Mouse (Mus musculus) brain, embryonic 14.5 days (tissue): Measurements from ENCODE around the gene Cd164.

Experiments
- CTCF ChIP-seq: fragments of 200-500 bp; IDR thresholded peaks from 2 replicates; pipeline ENCODE4 v1.5.1; 2012; ENCODE audit warnings: inconsistent platforms, mild to moderate bottlenecking, moderate library complexity, borderline replicate concordance; ENCODE audit not compliant: insufficient read depth, insufficient read length; ENCODE audit errors: extremely low read depth
- POLR2A ChIP-seq: fragments of 200-500 bp; IDR thresholded peaks from 2 replicates; pipeline ENCODE4 v1.6.1; 2012; ENCODE audit warnings: mild to moderate bottlenecking, inconsistent platforms, borderline replicate concordance; ENCODE audit not compliant: poor library complexity, insufficient read depth, insufficient read length, severe bottlenecking; ENCODE audit errors: extremely low read depth

GRCm38 (mm10) chr10:41486506-41487170, 32.6 kb upstream of the Cd164 start:
- TF ChIP-seq POLR2A: no peak
- TF ChIP-seq CTCF: no peak
